Mouse (Mus musculus) embryonic facial prominence, embryonic 14.5 days (tissue): ENCODE measurements around the gene Utrn. TPM values are rescaled to one million over a fixed set of nuclear protein-coding genes. Genes with fewer than 3 reads are reported as not detected.

Experiments used
- ATAC-seq: fragments of 200-750 bp; cut with Nextera tagmentation; 2 replicates; pipeline ENCODE4 v1.8.0; 2017; ENCODE audit warnings: low read depth, moderate number of reproducible peaks, moderate TSS enrichment
- DNase-seq: peaks from one replicate; pipeline ENCODE4 v3.0.0-alpha.2; 2015; ENCODE audit warnings: low spot score
- H3K27ac ChIP-seq: fragments of 300-500 bp; sonication (generic); replicated peaks from 2 replicates; pipeline ENCODE4 v1.5.1; 2014; ENCODE audit warnings: low read depth, mild to moderate bottlenecking, low read length, moderate library complexity
- H3K27me3 ChIP-seq: fragments of 300-500 bp; sonication (generic); replicated peaks from 2 replicates; pipeline ENCODE4 v1.6.1; 2014; ENCODE audit warnings: low read length; ENCODE audit not compliant: control insufficient read depth, insufficient read depth
- H3K36me3 ChIP-seq: fragments of 300-500 bp; sonication (generic); 2 replicates; pipeline ENCODE4 v1.6.1; 2014; ENCODE audit warnings: low read length, mixed read lengths; ENCODE audit not compliant: control insufficient read depth, insufficient read depth
- H3K4me1 ChIP-seq: fragments of 300-500 bp; sonication (generic); 2 replicates; pipeline ENCODE4 v1.6.1; 2014; ENCODE audit warnings: antibody characterized with exemption, low read length; ENCODE audit not compliant: control insufficient read depth, insufficient read depth
- H3K4me2 ChIP-seq: fragments of 300-500 bp; sonication (generic); 2 replicates; pipeline ENCODE4 v1.6.1; 2014; ENCODE audit warnings: low read depth, mild to moderate bottlenecking, low read length, moderate library complexity, mixed read lengths
- H3K4me3 ChIP-seq: fragments of 300-500 bp; sonication (generic); 2 replicates; pipeline ENCODE4 v1.5.1; 2014; ENCODE audit warnings: low read depth, mild to moderate bottlenecking, low read length
- H3K9ac ChIP-seq: fragments of 300-500 bp; sonication (generic); 2 replicates; pipeline ENCODE4 v1.6.1; 2014; ENCODE audit warnings: low read depth, mild to moderate bottlenecking, low read length, moderate library complexity, mixed read lengths
- H3K9me3 ChIP-seq: fragments of 300-500 bp; sonication (generic); 2 replicates; pipeline ENCODE4 v1.6.1; 2016; ENCODE audit warnings: low read length; ENCODE audit not compliant: control insufficient read depth
- WGBS: fragments of 180-500 bp; shearing (Covaris S2); extraction: QIAGEN DNeasy Blood & Tissue Kit; methylation state at CpG from one replicate; pipeline ENCODE4 v1.1.7; 2014; 5-methylcytosine and 5-hydroxymethylcytosine counted together
- polyA plus RNA-seq: library from polyadenylated mRNA; unstranded; fragments of >200 nt; fragmentation: Nextera tagmentation; extraction: Ambion mirVana; gene quantifications from 2 replicates; pipeline ENCODE4 v1.2.1, GENCODE M21; 2014

The Utrn gene
- polyA plus RNA-seq, 1 experiment from 2014 or later, result 73.3 TPM

DNA sequence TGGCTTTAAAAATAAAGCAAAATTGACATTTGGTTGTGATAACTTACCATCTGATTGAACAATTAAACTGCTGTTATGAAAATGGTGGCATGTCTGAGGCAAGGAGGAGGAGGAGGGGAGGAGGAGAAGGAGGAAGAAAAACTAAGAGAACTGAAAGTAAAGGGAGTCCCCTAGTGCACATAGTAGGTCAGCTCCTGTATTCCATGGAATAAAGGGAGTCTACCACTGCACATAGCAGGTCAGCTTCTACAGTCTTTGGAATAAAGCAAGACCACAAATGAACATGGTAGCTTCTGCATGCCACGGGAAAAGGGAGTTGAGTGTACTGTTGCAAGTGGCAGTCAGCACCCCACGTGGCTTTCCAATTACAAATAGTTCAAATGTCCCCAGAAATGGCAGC lies 323.7 kb downstream of the Utrn start:
- WGBS, result 79% methylated on average over 2 of the region's 2 CpGs

DNA sequence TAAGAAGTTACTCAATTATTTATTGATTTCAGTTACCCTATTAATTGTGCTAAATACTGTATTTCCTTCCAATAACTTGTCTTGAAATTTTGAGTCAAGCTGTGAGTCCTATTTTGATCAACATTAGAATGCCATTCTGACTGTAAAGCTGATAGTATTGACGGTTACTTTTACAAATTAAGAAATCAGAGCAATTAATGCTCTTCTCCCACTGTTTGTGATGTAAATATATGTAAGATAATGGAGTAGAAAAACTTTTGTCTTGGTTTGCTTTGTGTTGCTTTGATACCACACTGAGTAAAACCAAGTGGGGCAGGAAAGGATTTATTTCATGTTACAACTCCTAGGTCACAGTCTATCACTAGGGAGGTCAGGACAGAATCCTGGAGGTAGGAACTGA lies 327.4 kb downstream of the Utrn start:
- Histone ChIP-seq H3K36me3 (peaks cover 5% of the 10 kb centered on the region; the same call in 1 of the 2 replicates), H3K9me3 (no peaks in the 10 kb centered on the region), H3K4me2 (no peak overlapping the region), H3K4me1 (peaks cover under 1% of the 10 kb centered on the region; the same call in 1 of the 2 replicates), H3K9ac (no peak overlapping the region), H3K27me3 (no peaks in the 10 kb centered on the region), H3K4me3 (no peak overlapping the region), H3K27ac (no peak overlapping the region)
- 83% methylated on average over 1 of the region's 1 CpGs for WGBS
- no peak for ATAC-seq
- DNase-seq, result no peak

More for the DNA sequence above, 323.7 kb downstream of the Utrn start:
- Histone ChIP-seq H3K9ac (no peak overlapping the region), H3K27me3 (no peaks in the 10 kb centered on the region), H3K9me3 (no peaks in the 10 kb centered on the region), H3K36me3 (no peaks in the 10 kb centered on the region), H3K4me3 (no peak overlapping the region), H3K27ac (no peak overlapping the region), H3K4me1 (peaks cover 22% of the 10 kb centered on the region), H3K4me2 (no peak overlapping the region)
- DNase-seq, result no peak
- ATAC-seq, result no peak

DNA sequence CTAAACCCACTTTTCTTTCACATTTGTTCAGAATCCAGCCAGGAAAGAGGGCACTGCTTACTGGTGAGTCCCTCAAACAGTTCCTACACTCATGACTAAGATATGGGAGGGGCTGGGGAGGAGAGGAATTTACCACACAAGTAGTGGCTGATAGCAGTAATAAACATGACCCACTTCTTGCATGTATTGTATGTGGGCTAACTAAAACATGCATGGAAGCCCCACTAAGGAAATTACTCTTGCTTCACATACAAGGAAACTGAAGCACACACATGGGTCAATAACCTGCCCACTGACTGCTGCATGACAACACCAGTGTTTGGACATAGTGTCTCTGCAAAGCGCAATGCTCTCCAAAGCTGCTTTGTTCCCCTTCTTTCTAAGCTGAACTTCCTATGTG lies 333.9 kb downstream of the Utrn start:
- H3K4me2 ChIP-seq, result no peak overlapping the region
- DNase-seq (no peak), ATAC-seq (no peak)
- H3K9ac ChIP-seq, result no peak overlapping the region
- H3K9me3 ChIP-seq, result no peaks in the 10 kb centered on the region
- H3K4me1 ChIP-seq, result no peaks in the 10 kb centered on the region
- peaks cover 12% of the 10 kb centered on the region; the same call in 1 of the 2 replicates for H3K36me3 ChIP-seq
- 100% methylated on average over 1 of the region's 1 CpGs for WGBS
- no peak overlapping the region for H3K27ac ChIP-seq
- no peak overlapping the region for H3K4me3 ChIP-seq
- H3K27me3 ChIP-seq, result no peaks in the 10 kb centered on the region

DNA sequence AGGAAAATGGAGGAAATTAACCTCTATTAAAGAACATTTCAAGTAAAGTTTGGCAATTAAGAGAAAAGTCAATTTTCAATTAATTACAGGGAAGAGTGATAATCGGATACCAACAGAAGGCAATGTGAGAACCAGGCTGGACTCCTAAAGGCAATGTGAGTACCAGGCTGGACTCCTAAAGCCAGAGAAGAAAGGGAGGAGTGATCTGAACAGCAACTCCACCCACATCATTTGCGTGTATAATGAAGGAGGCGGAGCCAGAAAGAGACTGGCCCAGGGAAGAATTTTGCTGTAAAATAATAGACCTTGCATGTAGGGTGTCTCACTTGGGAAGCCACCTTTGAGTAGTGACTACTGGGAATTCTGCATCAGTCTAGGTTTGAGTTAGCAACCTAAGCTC lies 334.4 kb downstream of the Utrn start:
- DNase-seq (no peak), ATAC-seq (no peak)
- Histone ChIP-seq H3K4me1 (no peaks in the 10 kb centered on the region), H3K9ac (no peak overlapping the region), H3K4me2 (no peak overlapping the region), H3K27me3 (no peaks in the 10 kb centered on the region), H3K27ac (no peak overlapping the region), H3K36me3 (peaks cover 12% of the 10 kb centered on the region; the same call in 1 of the 2 replicates), H3K4me3 (no peak overlapping the region), H3K9me3 (no peaks in the 10 kb centered on the region)
- 79% methylated on average over 3 of the region's 3 CpGs for WGBS

DNA sequence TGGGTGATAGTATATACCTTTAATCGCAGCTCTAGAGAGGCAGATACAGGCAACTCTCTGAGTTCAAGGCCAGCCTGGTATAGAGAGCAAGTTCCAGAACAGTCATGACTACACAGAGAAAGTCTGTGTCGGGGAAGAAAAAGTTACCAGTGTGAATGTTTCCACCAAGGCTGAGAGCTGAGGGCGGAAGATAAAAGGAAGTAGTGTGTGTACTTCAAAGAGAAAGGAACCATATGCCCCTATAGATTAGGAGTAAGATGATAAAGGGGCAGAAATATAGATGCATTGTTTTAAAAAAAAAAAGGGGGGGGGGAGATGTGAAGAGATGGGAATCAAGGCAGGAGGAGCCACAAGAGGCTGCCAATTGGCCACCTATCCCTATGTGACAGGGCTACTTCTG lies 334.9 kb downstream of the Utrn start:
- no peak overlapping the region for H3K27ac ChIP-seq
- no peak overlapping the region for H3K4me3 ChIP-seq
- WGBS, result 95% methylated on average over 3 of the region's 3 CpGs
- DNase-seq (no peak), ATAC-seq (no peak)
- H3K36me3 ChIP-seq, result peaks cover 12% of the 10 kb centered on the region; the same call in 1 of the 2 replicates
- no peaks in the 10 kb centered on the region for H3K9me3 ChIP-seq
- no peaks in the 10 kb centered on the region for H3K4me1 ChIP-seq
- H3K27me3 ChIP-seq, result no peaks in the 10 kb centered on the region
- no peak overlapping the region for H3K9ac ChIP-seq
- H3K4me2 ChIP-seq, result no peak overlapping the region

DNA sequence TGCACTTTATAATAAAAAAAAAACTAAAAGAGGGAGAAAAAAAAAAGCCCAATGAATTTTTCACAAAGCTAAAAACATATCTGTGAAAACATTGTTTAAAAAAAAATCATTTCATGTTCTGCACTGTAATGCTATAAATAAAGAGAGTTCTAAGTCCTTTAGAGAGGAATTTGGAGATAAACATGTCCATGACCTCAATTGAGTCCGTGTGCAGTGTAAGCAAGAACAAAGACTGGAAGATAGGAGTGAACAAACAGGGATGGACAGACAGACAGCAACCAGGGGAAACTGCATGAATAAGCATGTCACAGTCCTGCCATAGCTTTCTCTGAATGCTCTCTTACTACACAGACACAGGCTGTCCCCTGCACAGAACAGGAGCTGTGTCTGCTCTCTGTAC lies 347.1 kb downstream of the Utrn start:
- Histone ChIP-seq H3K9ac (no peak overlapping the region), H3K27me3 (no peaks in the 10 kb centered on the region), H3K27ac (no peak overlapping the region), H3K4me1 (no peaks in the 10 kb centered on the region), H3K36me3 (peaks cover 11% of the 10 kb centered on the region; the same call in 1 of the 2 replicates), H3K4me2 (no peak overlapping the region), H3K9me3 (no peaks in the 10 kb centered on the region), H3K4me3 (no peak overlapping the region)
- 71% methylated on average over 1 of the region's 1 CpGs for WGBS
- ATAC-seq (no peak), DNase-seq (no peak)

DNA sequence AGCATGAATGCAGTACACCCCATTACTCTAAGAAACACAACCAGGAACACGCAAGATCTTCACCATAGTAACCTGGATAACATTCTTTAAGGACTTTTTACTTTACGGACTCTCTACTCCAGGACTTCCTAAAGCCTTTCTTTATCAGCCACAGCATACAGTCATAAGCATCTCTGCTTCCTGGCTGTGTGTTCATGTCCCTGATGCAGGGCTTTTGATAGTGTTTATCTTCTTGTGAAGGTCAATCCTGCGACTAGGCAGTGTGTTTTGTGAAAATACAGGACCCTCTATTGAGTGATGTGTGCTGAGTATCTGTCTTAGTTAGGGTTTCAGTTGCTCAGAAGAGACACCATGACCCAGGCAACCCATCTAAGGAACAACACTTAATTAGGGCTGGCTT lies 351.0 kb downstream of the Utrn start:
- H3K27ac ChIP-seq, result no peak overlapping the region

DNA sequence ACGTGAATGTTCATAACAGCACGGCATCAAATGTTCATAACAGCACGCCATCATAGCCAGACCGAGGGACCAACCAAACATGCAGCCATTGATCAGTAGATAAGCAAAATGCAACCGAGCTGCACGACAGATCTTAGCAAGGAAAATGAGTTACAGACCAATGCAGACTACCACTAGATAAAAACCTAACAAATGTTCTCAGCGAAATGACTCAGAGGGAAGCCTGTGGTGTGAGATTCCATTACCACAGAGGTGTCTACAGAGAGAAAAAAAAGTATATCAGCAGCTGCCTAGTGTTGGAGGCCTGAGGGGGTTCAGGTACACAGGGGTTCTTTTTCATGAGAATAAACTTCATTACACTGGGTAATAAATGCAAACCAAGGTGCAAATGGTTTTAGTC lies 363.6 kb downstream of the Utrn start:
- Histone ChIP-seq H3K27me3 (no peaks in the 10 kb centered on the region), H3K36me3 (peaks cover 5% of the 10 kb centered on the region), H3K9ac (no peak overlapping the region), H3K4me2 (no peak overlapping the region), H3K27ac (no peak overlapping the region), H3K4me1 (no peaks in the 10 kb centered on the region), H3K9me3 (no peaks in the 10 kb centered on the region), H3K4me3 (no peak overlapping the region)
- no peak for ATAC-seq
- WGBS, result 80% methylated on average over 7 of the region's 7 CpGs
- no peak for DNase-seq

More for the DNA sequence above, 351.0 kb downstream of the Utrn start:
- H3K27me3 ChIP-seq, result no peaks in the 10 kb centered on the region
- H3K9ac ChIP-seq, result no peak overlapping the region
- peaks cover 5% of the 10 kb centered on the region; the same call in 1 of the 2 replicates for H3K36me3 ChIP-seq
- no peak for ATAC-seq
- 78% methylated on average over 3 of the region's 3 CpGs for WGBS
- H3K4me3 ChIP-seq, result no peak overlapping the region
- no peaks in the 10 kb centered on the region for H3K4me1 ChIP-seq
- H3K9me3 ChIP-seq, result no peaks in the 10 kb centered on the region
- H3K4me2 ChIP-seq, result no peak overlapping the region
- no peak for DNase-seq

DNA sequence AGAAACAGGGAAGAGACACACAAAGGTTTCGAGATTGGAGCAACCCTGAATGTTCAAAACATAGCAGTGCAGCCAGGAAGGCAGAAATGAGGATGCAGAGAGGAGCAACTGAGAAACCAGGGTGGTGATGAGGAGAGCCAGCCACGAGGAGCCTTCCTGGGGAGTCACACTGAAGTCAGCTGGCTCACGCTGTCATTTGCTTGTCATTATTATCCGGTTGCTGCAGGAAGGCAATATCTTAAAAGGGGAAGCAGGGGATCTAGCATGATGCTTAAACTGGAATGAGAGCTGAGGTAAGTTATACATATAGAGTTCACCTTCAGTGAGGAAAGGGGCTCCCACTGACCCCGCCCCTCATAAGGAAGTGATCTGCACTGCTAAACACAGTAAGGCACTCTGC lies 368.7 kb downstream of the Utrn start:
- H3K4me1 ChIP-seq, result no peaks in the 10 kb centered on the region
- WGBS, result 85% methylated on average over 5 of the region's 5 CpGs
- ATAC-seq, result no peak
- no peak overlapping the region for H3K4me3 ChIP-seq
- H3K4me2 ChIP-seq, result no peak overlapping the region
- DNase-seq, result no peak
- H3K27me3 ChIP-seq, result no peaks in the 10 kb centered on the region
- no peak overlapping the region for H3K27ac ChIP-seq
- H3K9me3 ChIP-seq, result no peaks in the 10 kb centered on the region
- no peak overlapping the region for H3K9ac ChIP-seq
- peaks cover 15% of the 10 kb centered on the region for H3K36me3 ChIP-seq
